Mouse (Mus musculus) urinary bladder, postnatal 4 days (tissue): ENCODE measurements at regions not wholly inside any gene's neighbourhood (a gene's known extent, or its start where the extent isn't known, plus 50 kb on each side); places are given as distances from the start of the nearest gene placed in this dataset.

ENCODE experiments used
- DNase-seq, 2 experiments: peaks; one replicate each; pipeline ENCODE4 v3.0.0; 2021 to 2022; ENCODE audit warnings: low spot score in 2 of 2

- DNase-seq = no peak
Measured at GRCm38 (mm10) chr8:127811338-127811737, 547.1 kb upstream of the Nrp1 start.

- DNase-seq = no peak
Measured at GRCm38 (mm10) chr8:127814785-127815523, 543.5 kb upstream of the Nrp1 start.

GRCm38 (mm10) chr8:127820741-127821170, 537.6 kb upstream of the Nrp1 start:
- DNase-seq = no peak

GRCm38 (mm10) chr8:127821646-127822045, 536.8 kb upstream of the Nrp1 start:
- DNase-seq = no peak

GRCm38 (mm10) chr8:127825041-127825440, 533.4 kb upstream of the Nrp1 start:
- no peak for DNase-seq

GRCm38 (mm10) chr8:127827826-127828225, 530.6 kb upstream of the Nrp1 start:
- DNase-seq = no peak

GRCm38 (mm10) chr8:127829659-127830058, 528.7 kb upstream of the Nrp1 start:
- DNase-seq = no peak

GRCm38 (mm10) chr8:127834006-127834405, 524.4 kb upstream of the Nrp1 start:
- no peak for DNase-seq

GRCm38 (mm10) chr8:127836410-127837206, 521.8 kb upstream of the Nrp1 start:
- no peak for DNase-seq

GRCm38 (mm10) chr8:127838311-127838710, 520.1 kb upstream of the Nrp1 start:
- no peak for DNase-seq

GRCm38 (mm10) chr8:127847332-127848018, 510.9 kb upstream of the Nrp1 start:
- no peak for DNase-seq

- DNase-seq = no peak
Measured at GRCm38 (mm10) chr8:127849926-127850325, 508.5 kb upstream of the Nrp1 start.

GRCm38 (mm10) chr8:127855653-127856300, 502.6 kb upstream of the Nrp1 start:
- peak in 1 of 2 experiments; percentile 42 for DNase-seq

GRCm38 (mm10) chr8:127856351-127857135, 501.9 kb upstream of the Nrp1 start:
- no peak for DNase-seq

- no peak for DNase-seq
Measured at GRCm38 (mm10) chr8:127859036-127859435, 499.4 kb upstream of the Nrp1 start.

- no peak for DNase-seq
Measured at GRCm38 (mm10) chr8:127860376-127860775, 498.0 kb upstream of the Nrp1 start.

- no peak for DNase-seq
Measured at GRCm38 (mm10) chr8:127860891-127861290, 497.5 kb upstream of the Nrp1 start.

GRCm38 (mm10) chr8:127884641-127885040, 473.8 kb upstream of the Nrp1 start:
- no peak for DNase-seq

GRCm38 (mm10) chr8:127885211-127885610, 473.2 kb upstream of the Nrp1 start:
- DNase-seq = no peak

GRCm38 (mm10) chr8:127885831-127886230, 472.6 kb upstream of the Nrp1 start:
- DNase-seq = no peak

GRCm38 (mm10) chr8:127890729-127891128, 467.7 kb upstream of the Nrp1 start:
- no peak for DNase-seq
